Mouse (Mus musculus): ENCODE results near the gene Zfp384. TPM values are rescaled to one million over a fixed set of nuclear protein-coding genes. Genes with fewer than 3 reads are reported as not detected.

Zfp384 gene
- polyA plus RNA-seq (2015; fragmentation: Nextera tagmentation; extraction: Ambion mirVana), result 9.0 and 12.4 TPM in 2 replicates

GRCm38 (mm10) chr6:125009129-125009180 lies at the start of gene Zfp384:
Gene Zfp384 (plus strand): TSS chr6:125009145.
- 0% methylated on average over 1 of the region's 3 CpGs for WGBS
- Histone ChIP-seq H3K36me3 (peaks cover 15% of the 10 kb centered on the region; the same call in 1 of the 2 replicates), H3K9ac (peak within 1 kb of the TSS; percentile 75), H3K4me3 (peak within 1 kb of the TSS; percentile 59), H3K4me1 (replicated peaks) (peaks cover 39% of the 10 kb centered on the region), H3K9me3 (replicated peaks) (no peaks in the 10 kb centered on the region), H3K4me2 (peak within 1 kb of the TSS; percentile 77), H3K27me3 (no peaks in the 10 kb centered on the region), H3K27ac (peak within 1 kb of the TSS; percentile 95)
- ATAC-seq (replicated peaks; ENCODE audit: insufficient number of reproducible peaks, insufficient read depth, low FRiP score, low read depth), result no peak

GRCm38 (mm10) chr6:124959960-124960359 lies 49.0 kb upstream of the Zfp384 start:
- Histone ChIP-seq H3K27me3 (no peaks in the 10 kb centered on the region), H3K4me2 (no peak overlapping the region), H3K4me3 (no peak overlapping the region), H3K27ac (no peak overlapping the region), H3K9me3 (replicated peaks) (no peaks in the 10 kb centered on the region), H3K9ac (no peak overlapping the region), H3K36me3 (peaks cover 54% of the 10 kb centered on the region), H3K4me1 (replicated peaks) (peaks cover 10% of the 10 kb centered on the region)
- WGBS, result 92% methylated on average over 13 of the region's 13 CpGs
- no peak for ATAC-seq (replicated peaks; ENCODE audit: insufficient number of reproducible peaks, insufficient read depth, low FRiP score, low read depth)

- no peaks in the 10 kb centered on the region for H3K27me3 ChIP-seq
- peaks cover 54% of the 10 kb centered on the region for H3K36me3 ChIP-seq
Observed at GRCm38 (mm10) chr6:124961021-124961420, 47.9 kb upstream of the Zfp384 start.

DNA sequence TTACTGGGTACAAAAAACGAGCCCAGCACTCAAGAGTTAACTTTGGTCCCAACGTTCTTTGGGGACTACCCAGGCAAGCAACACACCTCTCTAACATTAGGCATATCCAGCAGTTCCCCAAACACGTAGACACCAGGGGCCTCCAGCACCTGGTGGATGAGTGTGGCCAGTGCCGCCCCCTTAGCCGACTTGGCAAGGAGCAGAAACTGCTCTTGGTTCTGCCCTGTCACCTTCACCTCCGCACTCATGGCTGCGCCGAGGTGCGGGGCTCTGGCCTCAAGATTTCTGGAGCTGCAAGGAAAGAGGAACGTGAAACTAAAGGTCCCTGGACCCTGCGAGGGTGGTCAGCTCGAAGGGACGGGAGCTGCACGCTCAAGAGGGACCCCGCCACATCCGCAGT lies 44.3 kb upstream of the Zfp384 start:
- H3K27me3 ChIP-seq, result no peaks in the 10 kb centered on the region
- H3K9me3 ChIP-seq (replicated peaks), result no peaks in the 10 kb centered on the region
- peak overlapping the region; percentile 88 for H3K4me2 ChIP-seq
- H3K36me3 ChIP-seq, result peaks cover 20% of the 10 kb centered on the region
- H3K4me3 ChIP-seq, result peak overlapping the region; percentile 73
- H3K9ac ChIP-seq, result peak overlapping the region; percentile 78
- WGBS, result 27% methylated on average over 16 of the region's 16 CpGs
- peak overlapping the region; percentile 90 for H3K27ac ChIP-seq
- ATAC-seq (replicated peaks; ENCODE audit: insufficient number of reproducible peaks, insufficient read depth, low FRiP score, low read depth), result peak; percentile 21; the same call in 1 of the 2 replicates
- peaks cover 19% of the 10 kb centered on the region for H3K4me1 ChIP-seq (replicated peaks)

More at GRCm38 (mm10) chr6:124961021-124961420, 47.9 kb upstream of the Zfp384 start:
- H3K9ac ChIP-seq, result no peak overlapping the region
- no peak overlapping the region for H3K4me3 ChIP-seq
- no peak overlapping the region for H3K4me2 ChIP-seq
- 89% methylated on average over 12 of the region's 12 CpGs for WGBS
- H3K9me3 ChIP-seq (replicated peaks), result no peaks in the 10 kb centered on the region
- no peak overlapping the region for H3K27ac ChIP-seq
- peaks cover 12% of the 10 kb centered on the region for H3K4me1 ChIP-seq (replicated peaks)
- no peak for ATAC-seq (replicated peaks; ENCODE audit: insufficient number of reproducible peaks, insufficient read depth, low FRiP score, low read depth)

DNA sequence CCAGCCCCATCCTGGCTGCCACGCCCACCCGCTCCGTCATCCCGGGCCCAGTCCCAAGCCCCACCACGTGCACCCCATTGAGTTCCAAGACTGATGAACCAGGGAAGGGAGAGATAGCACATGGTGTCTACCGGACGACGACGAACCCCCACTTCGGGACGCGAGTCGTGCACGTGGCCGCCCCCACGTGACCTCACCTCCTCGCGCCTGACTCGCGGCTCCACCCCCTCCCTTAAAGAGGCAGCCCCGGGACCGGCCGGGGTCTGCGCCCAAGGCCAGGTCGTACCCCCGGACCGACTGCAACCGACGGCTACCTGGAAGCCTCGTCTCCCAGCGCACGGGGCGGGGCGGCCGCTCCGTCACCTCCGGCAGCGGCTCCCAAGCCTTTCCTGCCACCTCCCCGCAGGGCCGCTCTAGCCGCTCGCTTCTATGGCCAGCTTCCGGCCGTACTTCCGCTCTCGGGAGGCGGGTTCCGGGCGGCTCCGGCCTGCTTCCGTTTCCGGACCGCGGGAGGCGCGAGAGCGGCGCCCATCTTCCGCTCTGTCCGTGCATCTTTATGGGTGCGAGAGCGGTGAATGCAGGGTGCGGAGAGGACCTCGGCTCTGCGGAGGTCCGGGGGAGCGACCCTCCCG lies 43.7 kb upstream of the Zfp384 start, which contains the start of gene Cops7a:
Gene Cops7a, minus strand, starts transcription at position 451 of the 632 bp plus-strand sequence.
- H3K9ac ChIP-seq, result peak within 1 kb of the TSS; percentile 78
- peak within 1 kb of the TSS; percentile 88 for H3K4me2 ChIP-seq
- peak within 1 kb of the TSS; percentile 90 for H3K27ac ChIP-seq
- WGBS, result under 1% methylated on average over 68 of the region's 68 CpGs
- H3K9me3 ChIP-seq (replicated peaks), result no peaks in the 10 kb centered on the region
- peaks cover 14% of the 10 kb centered on the region for H3K36me3 ChIP-seq
- no peaks in the 10 kb centered on the region; the same call in 1 of the 2 replicates for H3K27me3 ChIP-seq
- H3K4me3 ChIP-seq, result peak within 1 kb of the TSS; percentile 73
- H3K4me1 ChIP-seq (replicated peaks), result peaks cover 19% of the 10 kb centered on the region
- peak; percentile 95 for ATAC-seq (replicated peaks; ENCODE audit: insufficient number of reproducible peaks, insufficient read depth, low FRiP score, low read depth)

- H3K9ac ChIP-seq, result peak overlapping the region; percentile 78
- WGBS, result 11% methylated on average over 15 of the region's 15 CpGs
- peak overlapping the region; percentile 88 for H3K4me2 ChIP-seq
- H3K27ac ChIP-seq, result peak overlapping the region; percentile 90
- no peak for ATAC-seq (replicated peaks; ENCODE audit: insufficient number of reproducible peaks, insufficient read depth, low FRiP score, low read depth)
- H3K9me3 ChIP-seq (replicated peaks), result no peaks in the 10 kb centered on the region
- H3K4me1 ChIP-seq (replicated peaks), result peaks cover 19% of the 10 kb centered on the region
- 0 out of 2 replicates have a peak, but pooled peaks cover 9% of the 10 kb centered on the region for H3K36me3 ChIP-seq
- H3K27me3 ChIP-seq, result no peaks in the 10 kb centered on the region; the same call in 1 of the 2 replicates
- H3K4me3 ChIP-seq, result peak overlapping the region; percentile 73
Observed at GRCm38 (mm10) chr6:124965747-124966146, 43.2 kb upstream of the Zfp384 start.

- H3K9ac ChIP-seq, result no peak overlapping the region
- H3K36me3 ChIP-seq, result 0 out of 2 replicates have a peak, but pooled peaks cover 1% of the 10 kb centered on the region
- WGBS, result 95% methylated on average over 7 of the region's 7 CpGs
Observed at GRCm38 (mm10) chr6:124966466-124967118, 42.4 kb upstream of the Zfp384 start.

DNA sequence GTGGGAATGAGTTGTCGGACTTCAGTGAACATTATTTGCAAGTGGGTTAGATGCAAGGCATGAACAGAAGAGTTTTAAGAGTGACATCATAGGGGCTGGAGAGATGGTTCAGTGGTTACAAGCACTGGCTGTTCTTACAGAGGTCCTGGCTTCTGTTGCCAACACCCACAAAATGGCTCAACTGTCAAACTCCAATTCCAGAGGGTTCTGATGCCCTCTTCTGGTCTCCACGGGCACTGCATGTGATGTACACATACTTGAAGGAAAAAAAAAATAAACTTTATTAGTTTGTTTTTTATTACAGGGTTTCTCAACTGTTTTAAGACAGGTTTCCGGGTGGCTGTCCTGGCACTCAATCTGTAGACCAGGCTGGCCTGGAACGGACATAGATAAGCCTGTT lies 41.2 kb upstream of the Zfp384 start:
- H3K27ac ChIP-seq, result no peak overlapping the region
- H3K9me3 ChIP-seq (replicated peaks), result no peaks in the 10 kb centered on the region
- peaks cover 17% of the 10 kb centered on the region for H3K4me1 ChIP-seq (replicated peaks)
- H3K4me3 ChIP-seq, result no peak overlapping the region
- H3K36me3 ChIP-seq, result no peaks in the 10 kb centered on the region
- no peak for ATAC-seq (replicated peaks; ENCODE audit: insufficient number of reproducible peaks, insufficient read depth, low FRiP score, low read depth)
- no peak overlapping the region for H3K9ac ChIP-seq
- H3K27me3 ChIP-seq, result no peaks in the 10 kb centered on the region; the same call in 1 of the 2 replicates
- 70% methylated on average over 4 of the region's 4 CpGs for WGBS
- H3K4me2 ChIP-seq, result no peak overlapping the region

More at GRCm38 (mm10) chr6:124966466-124967118, 42.4 kb upstream of the Zfp384 start:
- Histone ChIP-seq H3K9me3 (replicated peaks) (no peaks in the 10 kb centered on the region), H3K27me3 (no peaks in the 10 kb centered on the region; the same call in 1 of the 2 replicates), H3K4me2 (peak overlapping the region; percentile 88), H3K4me1 (replicated peaks) (peaks cover 19% of the 10 kb centered on the region), H3K4me3 (peak overlapping the region; percentile 73), H3K27ac (no peak overlapping the region)
- no peak for ATAC-seq (replicated peaks; ENCODE audit: insufficient number of reproducible peaks, insufficient read depth, low FRiP score, low read depth)

GRCm38 (mm10) chr6:124992241-124992640 lies 16.7 kb upstream of the Zfp384 start:
- Histone ChIP-seq H3K9me3 (replicated peaks) (no peaks in the 10 kb centered on the region), H3K36me3 (no peaks in the 10 kb centered on the region), H3K4me1 (replicated peaks) (peaks cover 15% of the 10 kb centered on the region), H3K4me3 (no peak overlapping the region), H3K4me2 (no peak overlapping the region), H3K27me3 (peaks cover 56% of the 10 kb centered on the region), H3K9ac (no peak overlapping the region), H3K27ac (no peak overlapping the region)
- no peak for ATAC-seq (replicated peaks; ENCODE audit: insufficient number of reproducible peaks, insufficient read depth, low FRiP score, low read depth)
- 65% methylated on average over 4 of the region's 4 CpGs for WGBS

- no peak overlapping the region for H3K4me2 ChIP-seq
- H3K27ac ChIP-seq, result no peak overlapping the region
- H3K9me3 ChIP-seq (replicated peaks), result no peaks in the 10 kb centered on the region
- no peak for ATAC-seq (replicated peaks; ENCODE audit: insufficient number of reproducible peaks, insufficient read depth, low FRiP score, low read depth)
- H3K4me1 ChIP-seq (replicated peaks), result peaks cover 24% of the 10 kb centered on the region
- H3K27me3 ChIP-seq, result peaks cover 62% of the 10 kb centered on the region
- no peak overlapping the region for H3K4me3 ChIP-seq
- WGBS, result 72% methylated on average over 9 of the region's 9 CpGs
- no peak overlapping the region for H3K9ac ChIP-seq
- H3K36me3 ChIP-seq, result no peaks in the 10 kb centered on the region
Observed at GRCm38 (mm10) chr6:124993365-124993764, 15.6 kb upstream of the Zfp384 start.

GRCm38 (mm10) chr6:124993876-124994275 lies 15.1 kb upstream of the Zfp384 start:
- Histone ChIP-seq H3K36me3 (no peaks in the 10 kb centered on the region), H3K4me1 (replicated peaks) (peaks cover 27% of the 10 kb centered on the region), H3K27ac (no peak overlapping the region), H3K4me3 (no peak overlapping the region), H3K9me3 (replicated peaks) (no peaks in the 10 kb centered on the region), H3K9ac (no peak overlapping the region), H3K4me2 (no peak overlapping the region), H3K27me3 (peaks cover 65% of the 10 kb centered on the region)
- WGBS, result 10% methylated on average over 11 of the region's 11 CpGs
- ATAC-seq (replicated peaks; ENCODE audit: insufficient number of reproducible peaks, insufficient read depth, low FRiP score, low read depth), result 0 out of 2 replicates have a peak, but pooled peaks have one; percentile 11

GRCm38 (mm10) chr6:124995246-124995645 lies 13.7 kb upstream of the Zfp384 start:
- ATAC-seq (replicated peaks; ENCODE audit: insufficient number of reproducible peaks, insufficient read depth, low FRiP score, low read depth), result no peak
- Histone ChIP-seq H3K9ac (no peak overlapping the region), H3K4me1 (replicated peaks) (peaks cover 27% of the 10 kb centered on the region), H3K4me3 (no peak overlapping the region), H3K4me2 (no peak overlapping the region), H3K9me3 (replicated peaks) (no peaks in the 10 kb centered on the region), H3K27ac (no peak overlapping the region), H3K36me3 (no peaks in the 10 kb centered on the region), H3K27me3 (peaks cover 79% of the 10 kb centered on the region)
- WGBS, result 78% methylated on average over 7 of the region's 7 CpGs

All from heart, embryonic 15.5 days (tissue).